Mouse (Mus musculus): ENCODE results near the gene Aurkc.
"Not testable (repeated sequence)": the region's sequence is repeated elsewhere in the genome, so short reads cannot be mapped to it uniquely, and the experiment has no call there.

Gene Aurkc

DNA sequence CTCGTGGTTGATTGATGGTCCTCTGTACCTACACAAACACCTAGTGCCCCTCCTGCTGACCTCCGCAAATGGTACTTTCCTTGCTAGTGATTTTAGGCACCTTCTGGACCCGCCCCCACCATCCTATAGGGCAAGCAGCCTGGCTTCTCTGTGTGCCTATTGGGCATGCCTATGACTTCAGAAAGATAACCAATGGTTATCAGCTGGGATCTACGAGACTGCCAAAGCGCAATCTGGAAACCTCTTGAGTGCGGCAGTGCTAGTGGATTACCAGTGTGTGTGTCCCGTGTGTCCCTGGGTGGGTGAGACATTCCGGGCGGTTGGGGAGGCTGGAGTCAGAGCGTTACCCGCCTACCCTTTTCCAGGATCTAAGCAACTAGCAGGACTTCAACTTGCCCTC is at the start of gene Aurkc:
TSS of gene Aurkc (plus strand) at position 50 of the 400 bp plus-strand sequence.
- in situ Hi-C loops (cut with MboI): not testable (repeated sequence)

- in situ Hi-C loops (cut with MboI): not testable (repeated sequence)
Observed at GRCm38 (mm10) chr7:6948061-6948460, 47.0 kb upstream of the Aurkc start.

GRCm38 (mm10) chr7:6956576-6956975 is 38.5 kb upstream of the Aurkc start:
- in situ Hi-C loops (cut with MboI): no loop called here

DNA sequence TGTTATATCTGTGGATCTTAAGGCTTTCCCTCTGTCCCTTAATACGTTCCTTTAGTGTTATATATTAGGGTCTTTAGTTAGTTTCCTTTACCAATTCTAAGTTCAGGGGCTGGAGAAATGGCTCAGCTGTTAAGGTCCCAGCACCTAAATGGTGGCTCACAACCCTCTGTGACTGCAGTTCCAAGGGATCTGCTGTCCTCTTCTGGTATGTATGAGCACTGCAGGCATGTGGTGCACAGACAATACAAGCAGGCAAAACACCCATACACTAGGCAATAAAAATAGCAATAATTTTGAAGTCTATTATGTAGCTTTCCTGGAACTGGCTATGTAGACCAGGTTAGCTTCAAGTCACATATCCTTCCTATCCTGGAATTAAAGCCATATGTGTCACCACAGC is 36.5 kb upstream of the Aurkc start:
- in situ Hi-C loops (cut with MboI): no loop called here

- in situ Hi-C loops (cut with MboI): no loop called here
Observed at GRCm38 (mm10) chr7:6973566-6973965, 21.5 kb upstream of the Aurkc start.

- in situ Hi-C loops (cut with MboI): no loop called here
Observed at GRCm38 (mm10) chr7:6976890-6977289, 18.2 kb upstream of the Aurkc start.

GRCm38 (mm10) chr7:6998914-6999313 is 3.8 kb downstream of the Aurkc start:
- in situ Hi-C loops (cut with MboI): not testable (repeated sequence)

- in situ Hi-C loops (cut with MboI): not testable (repeated sequence)
Observed at GRCm38 (mm10) chr7:7005441-7005840, 10.3 kb downstream of the Aurkc start.

DNA sequence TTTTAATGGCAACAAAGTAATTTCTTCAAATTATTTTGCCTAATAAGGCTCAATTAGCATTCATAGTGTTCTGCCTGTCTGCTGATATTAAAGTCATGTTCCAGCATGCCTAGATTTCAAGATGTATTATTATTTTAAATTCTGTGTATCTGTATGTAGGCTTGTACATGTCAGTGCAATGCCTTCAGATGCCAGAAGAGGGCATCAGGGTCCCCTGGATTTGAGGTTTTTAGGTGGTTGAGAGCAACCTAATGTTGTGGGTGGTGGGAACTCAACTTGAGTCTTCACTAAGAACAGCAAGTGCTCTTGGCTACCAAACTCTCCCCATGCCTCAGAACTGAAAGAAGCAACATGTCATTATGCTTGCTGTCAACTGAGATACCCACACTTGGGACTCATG is 32.3 kb downstream of the Aurkc start:
- in situ Hi-C loops (cut with MboI): no loop called here

DNA sequence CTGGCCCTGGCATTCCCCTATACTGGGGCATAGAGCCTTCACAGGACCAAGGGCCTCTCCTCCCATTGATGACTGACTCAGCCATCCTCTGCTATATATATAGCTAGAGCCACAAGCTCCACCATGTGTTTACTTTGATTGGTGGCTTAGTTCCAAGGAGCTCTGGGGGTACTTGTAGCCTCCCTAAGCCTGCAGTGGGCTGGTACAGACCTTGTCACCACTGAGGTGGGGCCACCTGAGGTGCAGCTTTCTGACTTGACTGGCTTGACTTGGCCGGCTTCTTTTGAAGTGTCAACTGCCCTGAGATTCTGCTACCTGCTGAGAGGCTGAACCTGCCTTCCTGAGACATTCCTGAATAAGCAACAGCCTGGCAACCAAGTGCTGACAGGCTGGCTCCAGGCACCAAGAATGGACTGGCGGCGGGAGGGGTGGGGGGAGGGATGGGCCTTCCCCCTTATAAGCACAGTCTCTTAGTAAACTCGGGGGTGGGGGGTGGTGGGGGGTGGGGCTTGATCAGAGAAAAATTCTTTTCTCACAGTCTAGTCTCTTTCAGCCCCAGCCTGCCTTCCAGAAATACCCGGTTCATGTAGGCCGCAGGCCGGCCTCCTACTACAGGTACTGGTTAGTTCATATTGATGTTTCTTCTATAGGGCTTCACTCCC is 54.7 kb downstream of the Aurkc start:
- in situ Hi-C loops (cut with MboI): not testable (repeated sequence)

All from mature B cell (primary cell).